Mouse (Mus musculus): ENCODE results near the gene Svs2.

GRCm38 (mm10) chr2:164238366-164238765, at the start of gene Svs2:
- TF ChIP-seq CTCF (IDR thresholded peaks at IDR 0.05; ENCODE audit: low read depth) (no peak), EP300 (IDR thresholded peaks at IDR 0.05; ENCODE audit: low read depth) (no peak)

Measured in liver, postnatal 0 days (tissue).